Mouse (Mus musculus) bone marrow macrophage, adult 2 months (primary cell): ENCODE data around the gene Trim68.

ENCODE experiments used
- CTCF ChIP-seq: IDR thresholded peaks from 2 replicates; pipeline ENCODE4 v1.5.1; 2012; ENCODE audit warnings: low read depth, mild to moderate bottlenecking, low read length, moderate library complexity
- POLR2A ChIP-seq: IDR thresholded peaks from 2 replicates; pipeline ENCODE4 v1.6.1; 2012; ENCODE audit warnings: mild to moderate bottlenecking, low read depth, low read length, borderline replicate concordance

DNA sequence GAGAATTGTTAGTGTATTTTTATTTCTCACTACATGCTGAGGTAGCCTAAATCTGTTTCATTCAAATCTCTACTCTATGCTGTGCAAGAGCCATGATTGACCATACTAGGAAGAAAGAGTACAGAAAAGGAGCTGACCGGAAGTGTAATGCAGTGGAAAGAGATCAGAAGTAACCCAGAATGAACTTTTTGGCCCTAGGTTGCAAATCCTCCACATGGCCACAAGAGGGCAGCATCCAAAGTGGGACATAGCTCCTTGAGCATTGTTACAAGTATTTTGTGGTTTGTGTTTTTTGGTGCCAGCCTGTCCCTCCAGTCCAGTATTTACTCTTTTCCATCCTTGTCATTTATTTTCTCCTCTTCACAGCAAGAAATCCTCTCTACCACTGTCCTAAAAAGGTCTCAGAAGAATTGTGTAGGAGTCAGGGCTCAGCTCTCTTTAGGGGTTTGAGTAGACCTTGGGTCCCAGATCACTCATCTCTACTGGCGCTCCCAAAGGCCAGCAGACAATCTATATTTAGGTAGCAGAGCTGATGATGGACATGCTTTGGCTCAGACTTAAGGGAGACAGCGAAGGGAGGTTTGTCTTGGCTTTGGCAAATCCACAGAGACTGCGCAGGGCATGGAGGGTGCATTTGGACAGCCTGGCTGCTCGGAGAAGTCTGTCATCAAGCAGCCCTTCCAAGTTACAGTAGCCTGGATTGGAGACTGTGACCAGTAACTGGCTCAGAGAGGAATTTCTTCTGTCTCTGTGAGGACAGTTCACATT, 8.4 kb upstream of the Trim68 start, which contains the start of gene Olfr557:
- TF ChIP-seq CTCF (no peak), POLR2A (no peak)
